Mouse (Mus musculus) bone marrow macrophage, adult 2 months (primary cell): ENCODE measurements at regions not wholly inside any gene's neighbourhood (a gene's known extent, or its start where the extent isn't known, plus 50 kb on each side); places are given as distances from the start of the nearest gene placed in this dataset.

Source experiments
- CTCF ChIP-seq: IDR thresholded peaks from 2 replicates; pipeline ENCODE4 v1.5.1; 2012; ENCODE audit warnings: low read depth, mild to moderate bottlenecking, low read length, moderate library complexity
- POLR2A ChIP-seq: IDR thresholded peaks from 2 replicates; pipeline ENCODE4 v1.6.1; 2012; ENCODE audit warnings: mild to moderate bottlenecking, low read depth, low read length, borderline replicate concordance

DNA sequence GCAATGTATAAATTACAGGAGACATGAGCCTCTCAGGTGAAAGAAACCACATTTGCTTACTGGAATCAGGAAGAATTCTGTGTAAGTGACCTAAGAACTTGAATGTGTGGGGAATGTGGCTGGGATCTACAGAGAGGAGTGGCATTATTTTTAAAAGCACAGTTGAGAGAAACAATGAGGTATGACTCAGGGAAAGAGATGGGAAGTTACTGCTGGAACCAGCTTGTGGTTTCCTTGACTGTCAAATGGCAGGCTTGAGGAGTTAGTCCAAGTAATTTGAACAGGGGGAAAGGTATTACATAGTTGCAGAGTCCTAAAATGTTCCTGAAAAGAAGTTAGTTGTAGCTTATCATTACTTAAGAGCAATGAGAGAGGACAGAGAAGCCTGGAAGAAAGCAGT is 1972.9 kb downstream of the 9330182O14Rik start:
- no peak for TF ChIP-seq CTCF
- no peak for TF ChIP-seq POLR2A
